Mouse (Mus musculus) lung, postnatal 0 days (tissue): ENCODE results near the gene 2900026A02Rik.

Experiments used
- CTCF ChIP-seq: IDR thresholded peaks from 2 replicates; pipeline ENCODE4 v1.5.1; 2016; ENCODE audit warnings: antibody characterized with exemption, mild to moderate bottlenecking
- EP300 ChIP-seq: IDR thresholded peaks from 2 replicates; pipeline ENCODE4 v1.6.1; 2016; ENCODE audit warnings: antibody characterized with exemption, mild to moderate bottlenecking, control low read depth

- TF ChIP-seq CTCF (no peak), EP300 (no peak)
These were observed 171.2 kb downstream of the 2900026A02Rik start for GRCm38 (mm10) chr5:113049876-113050275.
